Mouse (Mus musculus) thymus, postnatal 25 days (tissue): ENCODE measurements at regions not wholly inside any gene's neighbourhood (a gene's known extent, or its start where the extent isn't known, plus 50 kb on each side); places are given as distances from the start of the nearest gene placed in this dataset.
A peak's percentile ranks its signal among the peaks of the same experiment; 100 is the strongest.

Experiments
- DNase-seq: peaks from one replicate; pipeline ENCODE4 v3.0.0; 2022

GRCm38 (mm10) chr13:72023666-72024065 lies 60.1 kb upstream of the Irx1 start:
- no peak for DNase-seq

DNA sequence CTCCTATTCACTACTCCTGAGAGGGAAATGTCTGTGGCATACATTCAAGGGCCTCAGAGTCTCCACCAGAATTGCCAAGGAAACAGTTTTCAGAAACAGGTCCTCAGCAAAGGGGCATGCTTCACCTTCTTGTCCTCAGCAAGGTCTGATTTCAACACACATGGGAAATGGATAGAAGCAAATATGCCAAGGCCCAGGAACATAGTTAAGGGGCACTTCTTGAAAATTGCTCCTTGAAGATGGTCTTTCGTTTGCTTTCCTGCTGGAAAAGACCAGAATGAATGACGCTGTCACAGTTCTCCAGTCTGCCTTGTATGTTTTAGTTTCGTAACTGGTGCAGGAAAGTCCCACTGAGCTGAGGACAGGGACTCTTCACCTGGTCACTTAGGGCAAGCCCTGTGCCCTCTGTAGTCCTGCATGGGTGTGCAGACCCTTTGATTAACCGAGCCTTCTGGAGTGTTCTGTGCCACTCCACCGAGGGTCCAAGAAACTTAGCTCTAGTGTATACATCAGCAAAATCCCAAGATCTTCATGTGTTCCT lies 80.5 kb upstream of the Irx1 start:
- no peak for DNase-seq

GRCm38 (mm10) chr13:72056469-72056868 lies 92.9 kb upstream of the Irx1 start:
- DNase-seq = no peak

GRCm38 (mm10) chr13:72061659-72062058 lies 98.1 kb upstream of the Irx1 start:
- DNase-seq = no peak

GRCm38 (mm10) chr13:72063278-72063761 lies 99.8 kb upstream of the Irx1 start:
- no peak for DNase-seq

DNA sequence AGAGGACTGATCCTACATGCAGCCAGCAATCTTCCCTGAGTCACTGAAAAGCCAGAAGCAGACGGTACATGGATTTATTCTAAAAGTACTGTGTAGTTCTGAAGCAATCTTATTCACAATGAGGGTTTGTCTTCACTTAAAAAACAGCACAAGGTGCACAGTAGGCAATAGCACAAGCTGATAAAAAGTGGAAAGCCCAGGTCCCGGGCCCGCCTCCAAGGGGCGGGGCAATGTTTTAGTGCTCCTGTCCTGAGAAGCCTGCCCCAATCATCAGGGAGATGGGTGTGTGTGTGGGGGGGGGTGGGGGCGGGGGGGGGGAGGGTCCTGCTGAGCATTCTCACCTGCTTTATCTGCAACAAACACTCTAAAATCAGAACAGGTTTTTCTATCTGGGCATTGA lies 133.1 kb upstream of the Irx1 start:
- DNase-seq = no peak

DNA sequence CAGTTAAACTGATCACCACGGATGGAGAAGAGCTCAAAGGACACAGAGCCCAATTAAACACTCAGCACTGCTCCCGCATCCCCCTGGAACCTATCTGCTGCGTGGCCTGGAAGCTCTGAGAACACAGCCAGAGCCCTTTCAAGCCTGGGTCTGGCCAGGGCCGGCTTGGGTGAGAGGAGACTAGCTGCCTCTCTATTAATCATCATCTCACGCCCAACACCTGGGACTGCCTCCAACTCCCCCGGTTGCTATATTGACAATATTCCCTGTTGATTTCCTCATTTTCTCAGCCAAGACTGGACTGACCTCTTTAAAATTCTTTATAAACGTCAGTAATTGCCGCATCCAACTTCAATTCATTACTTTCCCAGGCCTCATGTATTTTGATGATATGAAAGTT lies 133.7 kb upstream of the Irx1 start:
- DNase-seq = no peak

DNA sequence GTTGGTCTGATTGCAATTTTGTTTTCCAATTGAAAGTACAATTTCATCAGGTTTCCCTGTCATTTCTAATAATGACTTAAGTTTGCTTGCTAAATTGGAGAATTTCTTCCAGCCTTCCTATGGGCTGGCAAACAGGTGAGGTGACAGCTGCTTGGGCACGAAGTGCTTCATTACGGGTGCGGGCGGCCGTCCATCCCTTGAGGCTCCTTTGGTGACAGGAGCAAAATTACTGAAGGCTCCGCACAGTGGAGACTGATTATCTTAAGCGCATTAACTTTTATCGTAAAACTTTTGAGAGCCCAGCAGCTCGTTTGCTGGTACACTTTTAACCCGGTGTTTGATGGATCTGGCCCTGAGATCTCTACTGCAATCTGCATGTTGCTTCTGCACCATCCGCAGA lies 134.3 kb upstream of the Irx1 start:
- no peak for DNase-seq

DNA sequence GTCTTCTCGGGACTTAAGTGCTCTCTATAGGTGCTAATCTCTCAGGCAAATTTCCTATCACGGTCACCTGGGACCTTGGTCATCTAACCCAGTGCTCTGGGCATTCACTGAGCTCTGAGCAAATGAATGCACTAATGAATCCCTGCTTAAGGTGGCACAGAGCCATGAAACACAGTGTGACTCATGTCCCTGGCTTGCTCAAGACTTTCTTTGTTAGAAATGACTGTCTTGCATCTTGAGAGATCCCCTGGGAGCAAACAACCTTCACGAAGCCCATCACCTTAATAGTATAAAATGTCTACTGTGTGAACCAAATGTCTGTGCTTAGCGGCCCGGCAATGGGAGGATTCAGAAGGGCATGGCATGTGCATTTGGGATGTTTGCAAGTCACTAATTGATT lies 137.2 kb upstream of the Irx1 start:
- DNase-seq = no peak

DNA sequence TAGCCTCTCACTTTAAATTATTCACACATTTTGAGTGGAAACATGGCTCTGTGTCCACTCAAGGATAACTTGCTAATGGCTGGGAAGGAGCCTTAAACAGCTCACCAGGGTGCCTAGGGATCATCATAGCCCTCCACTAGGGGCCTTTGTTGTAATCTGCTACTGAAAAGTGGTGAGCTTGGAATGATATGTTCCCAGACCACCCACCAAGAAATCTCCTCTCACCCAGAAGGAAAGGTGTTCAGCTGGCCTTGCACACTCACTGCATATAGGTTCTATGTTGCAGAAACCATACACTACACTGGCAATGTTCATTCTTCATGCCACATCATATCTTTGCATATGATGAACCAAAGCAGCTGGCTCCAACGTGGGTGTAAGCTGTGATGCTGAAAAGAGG lies 145.1 kb upstream of the Irx1 start:
- no peak for DNase-seq

DNA sequence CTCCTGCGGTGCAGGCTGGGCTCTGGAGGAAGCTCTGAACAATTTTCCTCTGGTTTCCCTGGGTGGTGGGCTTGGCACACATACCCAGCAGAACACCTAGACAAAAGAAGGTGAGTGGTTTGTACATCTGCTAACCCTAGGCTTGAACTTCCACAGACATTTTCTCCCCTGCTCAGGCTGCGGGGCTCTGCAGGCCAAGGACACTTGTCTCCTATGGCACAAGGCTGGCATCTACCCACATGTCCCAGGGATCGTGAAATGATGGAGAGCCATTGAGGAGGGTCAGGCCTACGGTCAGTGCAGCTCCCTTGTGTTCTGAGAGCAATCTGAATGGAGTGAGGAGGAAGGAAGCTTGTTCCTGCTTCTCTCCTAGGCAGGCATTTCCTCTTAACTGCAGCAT lies 150.4 kb upstream of the Irx1 start:
- DNase-seq = no peak

DNA sequence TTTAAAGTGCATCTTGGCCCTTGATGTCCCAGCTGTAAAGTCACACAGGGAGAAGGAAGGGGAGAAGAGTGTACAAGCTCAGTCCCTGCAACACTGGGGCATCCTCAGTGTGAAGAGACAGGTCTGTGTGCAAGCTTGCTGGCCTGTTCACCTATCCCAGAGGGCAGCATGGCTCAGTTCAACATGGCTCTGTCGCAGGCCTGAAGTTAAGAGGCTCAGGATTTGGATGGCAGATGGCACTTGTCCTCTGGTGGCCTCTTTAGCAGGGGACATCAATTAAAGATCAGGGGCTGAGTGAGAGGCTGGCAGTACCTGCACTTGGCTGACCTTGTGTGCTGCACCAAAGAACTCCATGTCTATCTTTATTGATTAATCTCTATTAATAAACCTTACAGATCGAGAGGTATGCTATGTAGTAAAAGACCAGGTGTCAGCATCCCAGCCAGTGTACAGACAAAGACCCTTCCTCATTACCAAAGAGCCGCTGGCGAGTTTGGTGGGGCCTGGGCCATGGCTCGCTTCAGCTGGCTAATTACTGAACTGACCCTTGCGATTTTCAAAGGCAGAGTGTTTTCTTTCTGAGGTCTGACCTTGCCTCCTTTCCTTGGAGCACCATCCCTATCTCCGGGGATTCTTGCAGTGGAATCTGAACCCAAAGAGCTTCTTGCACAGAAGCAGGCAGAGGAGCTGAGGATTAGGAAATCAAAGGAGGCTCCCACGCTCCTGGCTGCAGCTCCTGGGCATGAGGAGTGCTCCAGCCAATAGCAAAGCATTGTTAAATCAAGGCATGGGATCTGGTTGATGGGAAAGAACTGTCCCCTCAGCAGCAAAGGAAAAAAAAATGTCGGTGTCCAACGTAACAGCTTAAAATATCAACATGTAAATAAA lies 151.5 kb upstream of the Irx1 start:
- DNase-seq = no peak

GRCm38 (mm10) chr13:72120467-72120866 lies 156.9 kb upstream of the Irx1 start:
- DNase-seq = peak; percentile 11

- no peak for DNase-seq
Measured at GRCm38 (mm10) chr13:72120911-72121553, 157.5 kb upstream of the Irx1 start.

DNA sequence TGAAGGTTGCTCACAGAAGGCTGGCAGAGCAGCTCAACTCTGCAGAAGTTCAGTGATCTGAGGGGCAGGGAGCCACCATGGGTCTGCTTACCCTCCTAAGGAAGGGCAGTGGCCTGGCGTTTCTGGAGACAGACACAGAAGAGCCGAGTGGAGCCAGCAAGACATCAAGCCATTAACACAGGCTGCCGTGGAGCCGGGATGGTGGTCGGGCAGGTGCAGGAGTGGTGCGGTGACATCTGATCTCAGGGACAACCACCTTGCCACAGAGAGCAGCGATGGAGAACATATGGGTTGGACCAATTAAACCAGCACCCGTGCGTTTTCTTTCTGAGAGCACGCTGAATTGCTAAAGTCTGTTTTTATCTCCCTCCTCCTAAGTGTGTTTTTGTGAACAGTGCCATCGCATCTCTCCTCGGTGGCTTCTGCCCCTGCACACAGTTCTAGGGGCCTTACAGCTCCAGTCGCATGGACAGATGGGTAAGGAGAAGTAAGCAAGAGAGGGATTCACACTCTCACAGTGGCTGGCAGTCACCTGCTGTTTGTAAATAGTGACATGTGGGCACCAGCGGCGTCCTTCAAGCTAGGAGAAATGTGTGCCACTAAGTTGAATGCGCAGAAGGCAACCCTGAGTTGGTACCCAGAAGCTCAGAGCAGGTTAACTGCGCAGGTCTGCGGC lies 158.2 kb upstream of the Irx1 start:
- no peak for DNase-seq

GRCm38 (mm10) chr13:72122230-72122627 lies 158.7 kb upstream of the Irx1 start:
- DNase-seq = no peak

GRCm38 (mm10) chr13:72128306-72128705 lies 164.8 kb upstream of the Irx1 start:
- DNase-seq = no peak

DNA sequence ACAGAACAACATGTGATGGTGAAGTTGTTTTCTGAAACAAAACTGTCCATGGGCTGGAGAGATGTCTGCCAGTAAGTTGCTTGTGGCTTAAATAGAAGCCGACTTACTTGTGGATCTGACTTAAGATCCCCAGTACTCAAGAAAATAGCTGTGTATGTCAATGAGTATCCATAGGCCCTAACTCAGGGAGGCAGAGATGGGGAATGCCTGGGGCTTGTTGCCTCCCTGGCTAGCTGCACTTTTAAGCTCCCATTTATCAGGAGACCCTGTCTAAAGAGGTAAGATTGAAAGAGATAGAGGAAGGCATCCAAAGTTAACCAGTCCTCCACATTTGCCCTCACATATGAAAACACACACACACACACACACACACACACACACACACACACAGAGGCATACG lies 167.8 kb upstream of the Irx1 start:
- DNase-seq = no peak

GRCm38 (mm10) chr13:72134101-72134768 lies 170.7 kb upstream of the Irx1 start:
- DNase-seq = no peak

DNA sequence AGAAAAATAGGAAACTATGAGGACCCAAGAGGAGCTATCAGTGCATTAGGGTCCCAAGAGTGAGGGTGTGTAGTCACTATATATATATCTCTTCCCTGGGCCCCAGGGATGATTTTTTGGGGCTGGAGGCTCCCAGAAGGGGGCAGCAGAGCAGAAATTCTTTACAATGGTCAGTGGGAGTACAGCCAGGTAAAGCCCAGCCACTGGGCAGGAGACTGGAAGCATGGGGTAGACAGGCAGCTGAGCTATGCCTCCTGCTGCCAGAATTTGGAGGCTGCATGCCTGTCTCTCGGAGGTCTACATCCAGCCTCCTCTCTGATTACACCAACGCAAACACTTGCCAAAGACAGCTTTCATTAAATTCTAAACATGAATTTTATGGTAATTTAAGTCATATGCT lies 202.7 kb upstream of the Irx1 start:
- DNase-seq = no peak

DNA sequence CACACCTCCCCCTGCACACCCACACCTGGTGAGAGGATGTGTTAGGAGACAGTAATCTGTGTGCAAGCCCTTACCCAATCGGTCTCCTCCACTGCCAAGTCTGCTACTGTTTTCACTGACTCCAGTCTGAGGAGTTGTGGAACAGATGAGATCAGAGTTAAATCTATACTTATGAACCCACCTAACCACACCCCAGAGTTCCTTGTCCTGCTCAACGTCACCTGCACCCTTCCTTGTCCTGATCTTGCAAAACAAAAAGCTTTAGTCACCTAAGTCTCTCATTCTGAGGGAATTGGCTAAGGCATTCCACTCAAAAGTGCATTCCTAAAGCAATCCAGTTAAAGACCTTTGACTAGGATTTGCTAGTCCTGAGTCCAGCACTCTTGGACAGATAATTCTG lies 203.9 kb upstream of the Irx1 start:
- no peak for DNase-seq

GRCm38 (mm10) chr13:72183636-72184035 lies 220.1 kb upstream of the Irx1 start:
- no peak for DNase-seq
